Mouse (Mus musculus) central nervous system, embryonic 18 days (tissue): ENCODE data around the gene Atraid. TPM values are rescaled to one million over a fixed set of nuclear protein-coding genes. Genes with fewer than 3 reads are reported as not detected.

Source experiments
- polyA plus RNA-seq: library from polyadenylated mRNA; depleted of rRNA; stranded (reverse); fragments of >200 nt; gene quantifications from 2 replicates; pipeline ENCODE4 v1.2.3, GENCODE M21; 2012; rRNA removed

The Atraid gene
- polyA plus RNA-seq: 162 and 172 TPM in 2 replicates

GRCm38 (mm10) chr5:31047848-31048762, at the start of gene Atraid:
Gene Atraid (plus strand): TSS chr5:31048312.

DNA sequence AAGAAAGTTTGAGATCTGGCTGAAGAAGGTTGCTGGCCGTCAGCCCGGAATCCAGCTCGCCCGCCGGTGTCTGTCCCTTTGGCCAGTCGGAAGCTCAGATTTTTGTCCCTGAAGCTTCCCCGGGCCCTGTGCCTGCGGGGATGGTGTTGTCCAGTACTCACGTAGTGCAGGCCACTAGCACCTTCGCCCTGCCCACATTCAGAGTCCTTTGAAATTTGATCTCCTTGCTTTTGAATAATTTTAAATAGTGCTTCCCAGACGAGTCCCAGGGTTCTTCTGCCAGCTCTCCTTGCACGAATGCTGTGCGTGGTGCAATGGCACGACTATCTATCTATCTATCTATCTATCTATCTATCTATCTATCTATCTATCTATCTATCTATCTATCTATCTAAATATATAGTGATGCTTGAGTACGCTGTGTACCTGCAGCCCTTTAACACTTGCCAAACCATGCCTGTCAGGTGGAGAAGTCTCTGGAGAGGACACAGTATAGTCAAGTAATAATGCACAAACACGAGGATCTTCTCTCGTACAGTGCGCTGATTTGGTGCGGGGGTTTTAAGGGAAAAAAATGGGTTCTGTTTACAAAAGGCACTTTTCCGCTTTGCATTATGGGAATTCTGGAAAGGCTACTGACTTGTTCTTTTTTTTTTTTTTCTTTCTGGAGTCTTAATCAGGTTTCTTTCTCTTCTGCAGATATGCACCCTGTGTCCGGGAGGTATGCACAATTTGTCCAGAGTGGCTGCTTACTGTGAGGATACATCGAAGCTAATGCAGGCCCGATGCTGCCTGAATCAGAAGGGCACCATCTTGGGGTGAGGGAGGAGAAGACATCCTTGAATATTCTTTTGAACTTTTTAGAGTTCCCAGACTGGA, 890 bp downstream of the Atraid start, which contains the start of gene Slc5a6:
Gene Slc5a6, minus strand, starts transcription at position 162 of the 879 bp plus-strand sequence.

DNA sequence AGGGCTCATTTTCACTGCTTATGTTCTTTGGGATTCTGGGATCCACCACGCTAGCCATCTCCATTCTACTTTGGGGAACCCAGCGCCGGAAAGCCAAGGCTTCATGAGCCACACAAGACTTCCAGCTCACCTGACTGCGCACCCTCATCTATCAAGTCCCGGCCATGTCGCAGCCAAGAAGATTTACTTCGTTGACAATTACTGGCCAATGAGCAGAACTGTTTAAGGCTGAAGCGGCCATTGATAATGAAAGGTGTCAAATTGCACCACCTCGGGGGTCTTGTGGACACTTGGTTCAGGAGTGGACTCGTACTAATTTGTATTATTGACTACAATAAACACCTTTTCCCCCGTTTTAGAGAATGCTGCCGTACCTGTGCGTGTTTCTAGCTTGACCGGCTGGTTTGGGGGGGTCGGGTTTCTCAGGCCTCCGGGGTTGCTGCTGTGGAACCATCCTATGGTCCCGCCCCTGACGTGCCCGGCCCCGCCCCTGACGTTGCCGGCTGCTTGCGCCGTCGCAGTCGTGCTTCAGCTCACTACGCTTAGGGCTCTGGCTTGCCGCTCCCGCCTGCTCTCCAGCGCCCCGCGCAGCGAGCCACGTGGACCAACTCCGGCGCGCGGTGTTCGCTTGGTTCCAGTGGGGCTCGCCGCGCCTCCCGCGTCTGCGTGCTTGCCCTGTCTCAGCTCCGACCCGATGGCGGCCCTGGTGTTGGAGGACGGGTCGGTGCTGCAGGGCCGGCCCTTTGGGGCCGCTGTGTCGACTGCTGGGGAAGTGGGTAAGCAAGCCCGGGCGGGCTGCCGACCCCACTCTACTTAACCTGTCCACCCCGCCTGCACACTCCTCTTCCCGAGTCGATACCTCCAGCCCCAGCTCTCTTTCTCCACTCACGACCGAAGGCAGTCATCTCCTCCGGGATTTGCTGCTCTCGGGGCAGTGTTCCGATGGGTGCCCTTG, 6.4 kb downstream of the Atraid start, which contains the start of gene Cad:
Gene Cad, plus strand, starts transcription at position 520 of the 955 bp plus-strand sequence.

Other genes with a start within 250 kb of the Atraid start
- 186 TPM in 2 replicates for gene Mapre3, start 233.7 kb upstream of the Atraid start, polyA plus RNA-seq
- 70.2 and 73.8 TPM in 2 replicates for gene Tmem214, start 180.3 kb upstream of the Atraid start, polyA plus RNA-seq
- 49.5 and 56.4 TPM in 2 replicates for gene Agbl5, start 159.6 kb upstream of the Atraid start, polyA plus RNA-seq
- 211 and 228 TPM in 2 replicates for gene Ost4, start 140.5 kb upstream of the Atraid start, polyA plus RNA-seq
- 8.0 and 17.2 TPM in 2 replicates for gene Emilin1, start 134.9 kb upstream of the Atraid start, polyA plus RNA-seq
- 9.1 and 11.0 TPM in 2 replicates for gene Khk, start 126.9 kb upstream of the Atraid start, polyA plus RNA-seq
- 59.3 and 70.9 TPM in 2 replicates for gene Cgref1, start 102.7 kb upstream of the Atraid start, polyA plus RNA-seq
- gene Preb, start 88.0 kb upstream of the Atraid start, polyA plus RNA-seq: 156 and 160 TPM in 2 replicates
- gene Tcf23, start 79.7 kb upstream of the Atraid start, polyA plus RNA-seq: 0.01 TPM in 1 of 2 replicates, not detected in the other
- gene Slc5a6, start 612 bp downstream of the Atraid start, polyA plus RNA-seq: 41.9 and 44.0 TPM in 2 replicates
- gene Cad, start 6.5 kb downstream of the Atraid start, polyA plus RNA-seq: 23.0 and 24.6 TPM in 2 replicates
- gene Dnajc5g, start 58.0 kb downstream of the Atraid start, polyA plus RNA-seq: not detected in 2 replicates
- gene Slc30a3, start 59.9 kb downstream of the Atraid start, polyA plus RNA-seq: 10.6 and 13.6 TPM in 2 replicates
- gene Trim54, start 68.4 kb downstream of the Atraid start, polyA plus RNA-seq: 1.2 TPM in 1 of 2 replicates, not detected in the other
- gene Ucn, start 90.5 kb downstream of the Atraid start, polyA plus RNA-seq: 0.19 and 0.21 TPM in 2 replicates
- gene Mpv17, start 105.9 kb downstream of the Atraid start, polyA plus RNA-seq: 59.2 and 63.1 TPM in 2 replicates
- gene Gm29609, start 131.6 kb downstream of the Atraid start, polyA plus RNA-seq: 2.8 and 3.7 TPM in 2 replicates
- 81.6 and 84.5 TPM in 2 replicates for gene Gtf3c2, start 131.8 kb downstream of the Atraid start, polyA plus RNA-seq
- 87.5 and 88.0 TPM in 2 replicates for gene Snx17, start 144.9 kb downstream of the Atraid start, polyA plus RNA-seq
- gene Eif2b4, start 145.1 kb downstream of the Atraid start, polyA plus RNA-seq: 60.8 and 68.2 TPM in 2 replicates
- gene Zfp513, start 154.0 kb downstream of the Atraid start, polyA plus RNA-seq: 53.9 and 56.3 TPM in 2 replicates
- gene Ppm1g, start 172.4 kb downstream of the Atraid start, polyA plus RNA-seq: 170 and 178 TPM in 2 replicates
- 150 and 152 TPM in 2 replicates for gene Nrbp1, start 192.6 kb downstream of the Atraid start, polyA plus RNA-seq
- gene Gm9970, start 192.9 kb downstream of the Atraid start, polyA plus RNA-seq: 0.16 TPM in 1 of 2 replicates, not detected in the other
- 3.8 and 4.6 TPM in 2 replicates for gene Krtcap3, start 203.4 kb downstream of the Atraid start, polyA plus RNA-seq
- 50.2 and 54.6 TPM in 2 replicates for gene Ift172, start 242.8 kb downstream of the Atraid start, polyA plus RNA-seq
- 190 and 201 TPM in 2 replicates for gene Fndc4, start 247.8 kb downstream of the Atraid start, polyA plus RNA-seq
- gene Gckr, start 249.1 kb downstream of the Atraid start, polyA plus RNA-seq: 0.75 and 0.87 TPM in 2 replicates